Mouse (Mus musculus): Measurements from ENCODE around the gene Cnpy1. TPM values are rescaled to one million over a fixed set of nuclear protein-coding genes. Genes with fewer than 3 reads are reported as not detected.

The Cnpy1 gene
- polyA plus RNA-seq, 1 experiment: not detected

DNA sequence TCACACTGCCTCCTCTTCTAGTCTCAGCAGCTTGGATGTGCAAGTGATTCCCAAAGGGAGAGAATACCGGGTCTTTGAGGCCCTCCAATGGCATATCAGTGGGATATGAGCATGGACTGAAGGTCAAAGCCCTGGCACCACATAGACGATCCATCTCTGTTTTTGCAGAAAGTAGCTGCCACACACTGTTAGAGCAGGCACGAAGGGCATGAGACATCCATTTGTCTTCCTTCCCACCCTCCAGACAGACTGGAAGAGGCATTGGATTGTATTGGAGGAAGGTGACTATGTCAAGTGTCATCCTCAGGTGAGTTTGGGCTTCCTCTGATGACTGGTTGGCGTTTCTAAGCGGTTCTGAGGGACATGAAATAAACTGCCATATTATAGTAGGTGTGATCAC lies 67.3 kb downstream of the Cnpy1 start:
- TF ChIP-seq USF1 (IDR thresholded peaks at IDR 0.05; ENCODE audit: low read depth) (no peak), REST (IDR thresholded peaks at IDR 0.05; ENCODE audit: insufficient read depth, insufficient read length) (no peak), TCF12 (IDR thresholded peaks at IDR 0.05; ENCODE audit: insufficient read depth, poor library complexity, severe bottlenecking) (no peak), MYOG (IDR thresholded peaks at IDR 0.05; ENCODE audit: control insufficient read depth in 1 of 3, insufficient read depth in 1 of 3, insufficient read length in 2 of 3, low read depth in 2 of 3) (no peak), POLR2A (IDR thresholded peaks at IDR 0.05; ENCODE audit: insufficient read length, low read depth) (no peak), MYOD1 (IDR thresholded peaks at IDR 0.05; ENCODE audit: control insufficient read depth in 1 of 3, insufficient read length in 2 of 3, low read depth in 2 of 3) (no peak), SRF (IDR thresholded peaks at IDR 0.05; ENCODE audit: control insufficient read depth, insufficient read length, low read depth) (no peak), POLR2AphosphoS2 (IDR thresholded peaks at IDR 0.05; ENCODE audit: insufficient read length, low read depth) (no peak), MAX (IDR thresholded peaks at IDR 0.05; ENCODE audit: low read depth) (no peak), E2F4 (IDR thresholded peaks at IDR 0.05; ENCODE audit: insufficient read depth) (no peak), TCF3 (IDR thresholded peaks at IDR 0.05; ENCODE audit: insufficient read length, low read depth) (no peak), CEBPB (IDR thresholded peaks at IDR 0.05; ENCODE audit: insufficient read depth, poor library complexity, severe bottlenecking) (no peak)
- H3K27me3 ChIP-seq (ENCODE audit: control insufficient read depth, insufficient read depth, insufficient read length): peaks cover 31% of the 10 kb centered on the region
- H3ac ChIP-seq (ENCODE audit: control insufficient read depth, insufficient read length): no peak overlapping the region
- H3K79me2 ChIP-seq (ENCODE audit: control insufficient read depth, insufficient read depth): no peaks in the 10 kb centered on the region
- no peaks in the 10 kb centered on the region for H3K36me3 ChIP-seq (ENCODE audit: control insufficient read depth, insufficient read depth)
- H3K4me3 ChIP-seq: no peak overlapping the region
- no peak overlapping the region for H3K4me2 ChIP-seq (ENCODE audit: low read depth)

DNA sequence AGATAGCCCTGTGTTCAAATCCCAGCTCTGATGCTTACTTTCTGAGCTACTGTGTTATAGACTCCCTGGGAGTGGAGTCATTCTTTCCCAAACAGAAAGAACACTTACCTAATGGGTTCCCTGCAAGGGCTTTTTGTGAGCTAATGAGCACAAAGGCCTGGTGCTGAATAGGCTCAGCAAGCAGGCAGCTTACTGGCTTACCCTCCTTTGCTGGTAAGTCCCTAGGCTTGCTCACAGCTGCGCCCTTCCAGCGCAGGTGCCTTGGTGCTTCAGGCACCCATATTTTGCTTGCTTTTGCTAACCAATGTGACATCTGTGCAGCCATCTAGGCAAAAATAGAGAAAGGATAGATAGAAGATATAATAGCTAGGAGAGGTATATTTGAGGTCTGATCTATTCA lies 69.0 kb downstream of the Cnpy1 start:
- Histone ChIP-seq H3K4me3 (no peak overlapping the region), H3K79me2 (ENCODE audit: control insufficient read depth, insufficient read depth) (no peaks in the 10 kb centered on the region), H3K27me3 (ENCODE audit: control insufficient read depth, insufficient read depth, insufficient read length) (peaks cover 36% of the 10 kb centered on the region), H3K36me3 (ENCODE audit: control insufficient read depth, insufficient read depth) (no peaks in the 10 kb centered on the region), H3ac (ENCODE audit: control insufficient read depth, insufficient read length) (no peak overlapping the region), H3K4me2 (ENCODE audit: low read depth) (no peak overlapping the region)
- no peak for TF ChIP-seq MAX (IDR thresholded peaks at IDR 0.05; ENCODE audit: low read depth)
- no peak for TF ChIP-seq TCF12 (IDR thresholded peaks at IDR 0.05; ENCODE audit: insufficient read depth, poor library complexity, severe bottlenecking)
- no peak for TF ChIP-seq POLR2AphosphoS2 (IDR thresholded peaks at IDR 0.05; ENCODE audit: insufficient read length, low read depth)
- no peak for TF ChIP-seq CEBPB (IDR thresholded peaks at IDR 0.05; ENCODE audit: insufficient read depth, poor library complexity, severe bottlenecking)
- TF ChIP-seq E2F4 (IDR thresholded peaks at IDR 0.05; ENCODE audit: insufficient read depth): no peak
- no peak for TF ChIP-seq POLR2A (IDR thresholded peaks at IDR 0.05; ENCODE audit: insufficient read length, low read depth)
- TF ChIP-seq MYOD1 (IDR thresholded peaks at IDR 0.05; ENCODE audit: control insufficient read depth in 1 of 3, insufficient read length in 2 of 3, low read depth in 2 of 3): no peak
- no peak for TF ChIP-seq SRF (IDR thresholded peaks at IDR 0.05; ENCODE audit: control insufficient read depth, insufficient read length, low read depth)
- TF ChIP-seq MYOG (IDR thresholded peaks at IDR 0.05; ENCODE audit: control insufficient read depth in 1 of 3, insufficient read depth in 1 of 3, insufficient read length in 2 of 3, low read depth in 2 of 3): no peak
- TF ChIP-seq TCF3 (IDR thresholded peaks at IDR 0.05; ENCODE audit: insufficient read length, low read depth): no peak
- no peak for TF ChIP-seq USF1 (IDR thresholded peaks at IDR 0.05; ENCODE audit: low read depth)
- no peak for TF ChIP-seq REST (IDR thresholded peaks at IDR 0.05; ENCODE audit: insufficient read depth, insufficient read length)

DNA sequence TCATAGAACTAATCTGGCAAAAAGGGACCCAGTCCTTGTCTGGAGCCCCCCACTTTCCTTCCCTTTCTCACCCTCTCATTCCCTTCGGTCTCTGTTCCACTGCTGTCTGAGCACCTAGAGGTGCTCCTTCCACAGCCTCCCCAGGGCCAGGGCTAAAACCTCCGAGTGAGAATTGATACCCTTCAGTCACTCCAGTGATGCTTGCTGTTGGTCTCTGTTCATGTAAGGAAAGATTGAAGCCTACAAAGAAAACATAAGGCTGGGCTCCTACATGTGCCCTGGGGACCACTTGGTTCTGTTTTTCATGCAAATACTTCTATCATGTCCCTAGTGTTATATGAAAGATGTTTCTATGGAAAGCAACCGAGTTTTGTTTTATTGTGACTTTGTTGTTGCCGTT lies 69.6 kb downstream of the Cnpy1 start:
- no peaks in the 10 kb centered on the region for H3K79me2 ChIP-seq (ENCODE audit: control insufficient read depth, insufficient read depth)
- no peak overlapping the region for H3ac ChIP-seq (ENCODE audit: control insufficient read depth, insufficient read length)
- H3K36me3 ChIP-seq (ENCODE audit: control insufficient read depth, insufficient read depth): no peaks in the 10 kb centered on the region
- H3K27me3 ChIP-seq (ENCODE audit: control insufficient read depth, insufficient read depth, insufficient read length): peaks cover 41% of the 10 kb centered on the region
- TF ChIP-seq E2F4 (IDR thresholded peaks at IDR 0.05; ENCODE audit: insufficient read depth) (no peak), TCF12 (IDR thresholded peaks at IDR 0.05; ENCODE audit: insufficient read depth, poor library complexity, severe bottlenecking) (no peak), MYOG (IDR thresholded peaks at IDR 0.05; ENCODE audit: control insufficient read depth in 1 of 3, insufficient read depth in 1 of 3, insufficient read length in 2 of 3, low read depth in 2 of 3) (no peak), POLR2A (IDR thresholded peaks at IDR 0.05; ENCODE audit: insufficient read length, low read depth) (no peak), MYOD1 (IDR thresholded peaks at IDR 0.05; ENCODE audit: control insufficient read depth in 1 of 3, insufficient read length in 2 of 3, low read depth in 2 of 3) (no peak), REST (IDR thresholded peaks at IDR 0.05; ENCODE audit: insufficient read depth, insufficient read length) (no peak), CEBPB (IDR thresholded peaks at IDR 0.05; ENCODE audit: insufficient read depth, poor library complexity, severe bottlenecking) (no peak), POLR2AphosphoS2 (IDR thresholded peaks at IDR 0.05; ENCODE audit: insufficient read length, low read depth) (no peak)
- no peak overlapping the region for H3K4me2 ChIP-seq (ENCODE audit: low read depth)
- no peak overlapping the region for H3K4me3 ChIP-seq

DNA sequence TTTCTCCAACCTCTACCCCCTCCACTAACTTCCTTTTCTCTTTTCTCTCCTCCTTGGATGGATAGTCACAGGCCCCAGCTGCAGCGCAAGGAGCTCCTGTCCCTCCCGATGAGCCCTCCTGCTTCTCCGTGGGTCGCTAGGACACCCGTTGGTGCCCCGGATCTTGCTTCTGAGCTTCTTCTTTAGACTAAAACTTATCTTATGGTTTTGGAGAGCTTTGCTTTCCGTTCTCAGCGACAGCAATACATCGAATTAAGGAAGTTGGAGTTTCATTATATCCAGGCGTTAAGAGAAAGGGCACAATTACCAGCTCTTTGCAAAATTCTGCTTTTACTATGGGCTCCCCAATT lies 70.1 kb downstream of the Cnpy1 start:
- H3K4me2 ChIP-seq (ENCODE audit: low read depth): no peak overlapping the region
- no peak for TF ChIP-seq USF1 (IDR thresholded peaks at IDR 0.05; ENCODE audit: low read depth)
- TF ChIP-seq MYOG (IDR thresholded peaks at IDR 0.05; ENCODE audit: control insufficient read depth in 1 of 3, insufficient read depth in 1 of 3, insufficient read length in 2 of 3, low read depth in 2 of 3): no peak
- no peak for TF ChIP-seq TCF3 (IDR thresholded peaks at IDR 0.05; ENCODE audit: insufficient read length, low read depth)
- no peak for TF ChIP-seq MAX (IDR thresholded peaks at IDR 0.05; ENCODE audit: low read depth)
- no peak for TF ChIP-seq MYOD1 (IDR thresholded peaks at IDR 0.05; ENCODE audit: control insufficient read depth in 1 of 3, insufficient read length in 2 of 3, low read depth in 2 of 3)
- no peak for TF ChIP-seq POLR2A (IDR thresholded peaks at IDR 0.05; ENCODE audit: insufficient read length, low read depth)
- no peak for TF ChIP-seq REST (IDR thresholded peaks at IDR 0.05; ENCODE audit: insufficient read depth, insufficient read length)
- TF ChIP-seq CEBPB (IDR thresholded peaks at IDR 0.05; ENCODE audit: insufficient read depth, poor library complexity, severe bottlenecking): no peak
- TF ChIP-seq TCF12 (IDR thresholded peaks at IDR 0.05; ENCODE audit: insufficient read depth, poor library complexity, severe bottlenecking): no peak
- no peak for TF ChIP-seq E2F4 (IDR thresholded peaks at IDR 0.05; ENCODE audit: insufficient read depth)
- no peak for TF ChIP-seq POLR2AphosphoS2 (IDR thresholded peaks at IDR 0.05; ENCODE audit: insufficient read length, low read depth)
- TF ChIP-seq SRF (IDR thresholded peaks at IDR 0.05; ENCODE audit: control insufficient read depth, insufficient read length, low read depth): no peak
- no peaks in the 10 kb centered on the region for H3K36me3 ChIP-seq (ENCODE audit: control insufficient read depth, insufficient read depth)
- no peak overlapping the region for H3ac ChIP-seq (ENCODE audit: control insufficient read depth, insufficient read length)
- H3K79me2 ChIP-seq (ENCODE audit: control insufficient read depth, insufficient read depth): no peaks in the 10 kb centered on the region
- H3K27me3 ChIP-seq (ENCODE audit: control insufficient read depth, insufficient read depth, insufficient read length): peaks cover 44% of the 10 kb centered on the region
- H3K4me3 ChIP-seq: no peak overlapping the region

Measured in myocyte (in vitro differentiated cells).